In genomic region chr5:36353194-36353593, GRCm38 (mm10) we compare ENCODE assay signal across 26 mouse cellular contexts. TPM values are rescaled to one million over a fixed set of nuclear protein-coding genes. Genes with fewer than 3 reads are reported as not detected.
DNase-seq lines count a peak whose midpoint lies in the region; ATAC-seq lines count a peak whose summit lies in the region.
"Had no signal": no experiment of that assay in that cellular context is flagged by ENCODE, and none has a peak within 500 bp of the region (broad histone marks: within the 10 kb centered on the region; RNA-seq: fewer than 3 reads in every experiment).

No protein-coding gene starts in this region.

- no peak overlapping the region for H3K9ac ChIP-seq in heart, embryonic 15.5 days
- no peak overlapping the region for H3K9ac ChIP-seq in heart, embryonic 11.5 days (ENCODE audit: low read depth, low read length)
- H3K9ac ChIP-seq in intestine, embryonic 14.5 days (ENCODE audit: low read length) = no peak overlapping the region
- no peak overlapping the region for H3K9ac ChIP-seq in intestine, embryonic 16.5 days (ENCODE audit: low read depth, low read length)
- H3K9ac ChIP-seq in stomach, embryonic 15.5 days = no peak overlapping the region
- no peak overlapping the region for H3K9ac ChIP-seq in midbrain, embryonic 16.5 days (ENCODE audit: low read depth, low read length)
- H3K9ac ChIP-seq: forebrain, embryonic 13.5 days; hindbrain, embryonic 12.5 days; hindbrain, embryonic 15.5 days had no signal

- no peaks in the 10 kb centered on the region for H3K9me3 ChIP-seq in heart, embryonic 15.5 days (replicated peaks)
- no peaks in the 10 kb centered on the region for H3K9me3 ChIP-seq in heart, embryonic 11.5 days (replicated peaks; ENCODE audit: control insufficient read depth, low read length)
- H3K9me3 ChIP-seq in intestine, embryonic 14.5 days (ENCODE audit: control insufficient read depth, low read length) = no peaks in the 10 kb centered on the region
- H3K9me3 ChIP-seq in intestine, embryonic 16.5 days (ENCODE audit: control insufficient read depth, low read length) = no peaks in the 10 kb centered on the region
- no peaks in the 10 kb centered on the region for H3K9me3 ChIP-seq in stomach, embryonic 15.5 days
- H3K9me3 ChIP-seq in midbrain, embryonic 16.5 days (replicated peaks; ENCODE audit: control insufficient read depth, low read length, poor library complexity, severe bottlenecking) = no peaks in the 10 kb centered on the region
- H3K9me3 ChIP-seq: forebrain, embryonic 10.5 days; forebrain, embryonic 13.5 days; G1E; heart, embryonic 10.5 days; hindbrain, embryonic 12.5 days; hindbrain, embryonic 15.5 days had no signal

- H3K4me3 ChIP-seq in heart, embryonic 15.5 days = no peak overlapping the region
- H3K4me3 ChIP-seq in heart, embryonic 11.5 days (ENCODE audit: low read depth, low read length) = no peak overlapping the region
- no peak overlapping the region for H3K4me3 ChIP-seq in intestine, embryonic 14.5 days (ENCODE audit: low read depth, low read length)
- H3K4me3 ChIP-seq in intestine, embryonic 16.5 days (ENCODE audit: low read length) = no peak overlapping the region
- no peak overlapping the region for H3K4me3 ChIP-seq in stomach, embryonic 15.5 days (replicated peaks)
- no peak overlapping the region for H3K4me3 ChIP-seq in midbrain, embryonic 16.5 days (ENCODE audit: low read depth, low read length)
- H3K4me3 ChIP-seq: forebrain, embryonic 10.5 days; forebrain, embryonic 13.5 days; heart, adult 2 months; heart, embryonic 10.5 days; hindbrain, embryonic 12.5 days; hindbrain, embryonic 15.5 days had no signal

- no peak for ATAC-seq in heart, embryonic 15.5 days (replicated peaks; ENCODE audit: insufficient number of reproducible peaks, insufficient read depth, low FRiP score, low read depth)
- ATAC-seq in heart, embryonic 11.5 days (replicated peaks; ENCODE audit: insufficient number of reproducible peaks, low FRiP score, low TSS enrichment) = no peak
- 0 out of 2 replicates have a peak, but pooled peaks have one; percentile 37 for ATAC-seq in intestine, embryonic 14.5 days (replicated peaks; ENCODE audit: low FRiP score, low TSS enrichment, low read depth)
- peak; percentile 89 for ATAC-seq in intestine, embryonic 16.5 days
- ATAC-seq in stomach, embryonic 15.5 days (ENCODE audit: insufficient read depth, low FRiP score, low read depth) = no peak
- no peak for ATAC-seq in inflammation-experienced regulatory T-cells, adult 6 months
- no peak for ATAC-seq in midbrain, embryonic 16.5 days
- ATAC-seq: forebrain, embryonic 13.5 days; forebrain, embryonic 16.5 days; Patski had no signal

- H3K4me1 ChIP-seq in heart, embryonic 15.5 days (replicated peaks) = peaks cover 35% of the 10 kb centered on the region
- peaks cover 32% of the 10 kb centered on the region for H3K4me1 ChIP-seq in heart, embryonic 11.5 days (ENCODE audit: control insufficient read depth, insufficient read depth, low read length)
- H3K4me1 ChIP-seq in intestine, embryonic 14.5 days (replicated peaks; ENCODE audit: control insufficient read depth, insufficient read depth, low read length) = peaks cover 13% of the 10 kb centered on the region
- peaks cover 14% of the 10 kb centered on the region for H3K4me1 ChIP-seq in intestine, embryonic 16.5 days (ENCODE audit: control insufficient read depth, insufficient read depth, low read length)
- peaks cover 15% of the 10 kb centered on the region for H3K4me1 ChIP-seq in stomach, embryonic 15.5 days
- peaks cover 9% of the 10 kb centered on the region; the same call in 1 of the 2 replicates for H3K4me1 ChIP-seq in midbrain, embryonic 16.5 days (ENCODE audit: control insufficient read depth, insufficient read depth, low read length)
- H3K4me1 ChIP-seq: forebrain, embryonic 10.5 days had no signal

- H3K27me3 ChIP-seq in heart, embryonic 15.5 days = no peaks in the 10 kb centered on the region
- H3K27me3 ChIP-seq in heart, embryonic 11.5 days (ENCODE audit: control insufficient read depth, insufficient read depth, low read length) = no peaks in the 10 kb centered on the region
- H3K27me3 ChIP-seq in intestine, embryonic 14.5 days (replicated peaks; ENCODE audit: control insufficient read depth, insufficient read depth, low read length) = no peaks in the 10 kb centered on the region
- H3K27me3 ChIP-seq in intestine, embryonic 16.5 days (replicated peaks; ENCODE audit: control insufficient read depth, insufficient read depth, low read length) = no peaks in the 10 kb centered on the region
- no peaks in the 10 kb centered on the region for H3K27me3 ChIP-seq in stomach, embryonic 15.5 days (replicated peaks)
- no peaks in the 10 kb centered on the region for H3K27me3 ChIP-seq in midbrain, embryonic 16.5 days (ENCODE audit: control insufficient read depth, insufficient read depth, low read depth, low read length)
- H3K27me3 ChIP-seq: forebrain, embryonic 13.5 days; hindbrain, embryonic 12.5 days; hindbrain, embryonic 15.5 days; Patski had no signal

- H3K27ac ChIP-seq in heart, embryonic 15.5 days = 0 out of 2 replicates have a peak overlapping the region, but pooled peaks have one; percentile 11
- no peak overlapping the region for H3K27ac ChIP-seq in heart, embryonic 11.5 days (ENCODE audit: low read depth, low read length)
- H3K27ac ChIP-seq in intestine, embryonic 14.5 days (ENCODE audit: low read depth) = peak overlapping the region; percentile 40; the same call in 1 of the 2 replicates
- H3K27ac ChIP-seq in intestine, embryonic 16.5 days (ENCODE audit: low read length) = peak overlapping the region; percentile 44
- H3K27ac ChIP-seq in stomach, embryonic 15.5 days = peak overlapping the region; percentile 6; the same call in 1 of the 2 replicates
- no peak overlapping the region for H3K27ac ChIP-seq in midbrain, embryonic 16.5 days (ENCODE audit: low read length)
- H3K27ac ChIP-seq: forebrain, embryonic 13.5 days; heart, adult 2 months; heart, embryonic 10.5 days; hindbrain, embryonic 12.5 days; hindbrain, embryonic 15.5 days had no signal

- H3K36me3 ChIP-seq in heart, embryonic 15.5 days = no peaks in the 10 kb centered on the region
- H3K36me3 ChIP-seq in heart, embryonic 11.5 days (ENCODE audit: control insufficient read depth, insufficient read depth, low read length) = no peaks in the 10 kb centered on the region
- H3K36me3 ChIP-seq in intestine, embryonic 14.5 days (ENCODE audit: control insufficient read depth, insufficient read depth, low read length) = no peaks in the 10 kb centered on the region
- no peaks in the 10 kb centered on the region for H3K36me3 ChIP-seq in intestine, embryonic 16.5 days (ENCODE audit: control insufficient read depth, insufficient read depth, low read length)
- H3K36me3 ChIP-seq in stomach, embryonic 15.5 days = no peaks in the 10 kb centered on the region
- H3K36me3 ChIP-seq in midbrain, embryonic 16.5 days (ENCODE audit: control insufficient read depth, insufficient read depth, low read length) = no peaks in the 10 kb centered on the region
- H3K36me3 ChIP-seq: forebrain, embryonic 10.5 days; G1E; heart, embryonic 10.5 days; hindbrain, embryonic 12.5 days; hindbrain, embryonic 15.5 days had no signal

- WGBS in heart, embryonic 15.5 days = 89% methylated on average over 2 of the region's 2 CpGs
- 79% methylated on average over 2 of the region's 2 CpGs for WGBS in heart, embryonic 11.5 days (ENCODE audit: insufficient replicate concordance)
- WGBS in intestine, embryonic 14.5 days = 70% methylated on average over 2 of the region's 2 CpGs
- 52% methylated on average over 2 of the region's 2 CpGs for WGBS in intestine, embryonic 16.5 days
- 63% methylated on average over 2 of the region's 2 CpGs for WGBS in stomach, embryonic 15.5 days
- WGBS in midbrain, embryonic 16.5 days = 89% methylated on average over 2 of the region's 2 CpGs

- no peak for DNase-seq in intestine, embryonic 14.5 days (ENCODE audit: low spot score)
- no peak for DNase-seq in yolk sac, embryonic 10.5 days (ENCODE audit: low spot score)
- DNase-seq: adrenal gland, postnatal 10 days; adrenal gland, postnatal 36 days; B cell, adult 2 months; cerebellum, adult 18-20 months; cerebellum, adult 9-10 months; cerebellum, postnatal 14 days; gastrocnemius, postnatal 10 days; gastrocnemius, postnatal 36 days; heart, adult 2 months; heart, postnatal 14 days had no signal

- no peak overlapping the region for H3K4me2 ChIP-seq in heart, embryonic 15.5 days
- H3K4me2 ChIP-seq in heart, embryonic 11.5 days = no peak overlapping the region
- H3K4me2 ChIP-seq in intestine, embryonic 14.5 days (ENCODE audit: low read length) = no peak overlapping the region
- H3K4me2 ChIP-seq in intestine, embryonic 16.5 days (ENCODE audit: low read depth, low read length) = no peak overlapping the region
- H3K4me2 ChIP-seq in stomach, embryonic 15.5 days = no peak overlapping the region
- H3K4me2 ChIP-seq in midbrain, embryonic 16.5 days (ENCODE audit: low read length) = no peak overlapping the region
- H3K4me2 ChIP-seq: forebrain, embryonic 13.5 days; hindbrain, embryonic 12.5 days; hindbrain, embryonic 15.5 days had no signal

RNA-seq across cellular contexts. Expression of gene Sorcs2, which starts 44.7 kb away (rescaled TPM):
- 8.6 and 12.1 TPM in 2 replicates for polyA plus RNA-seq in heart, embryonic 15.5 days (2015; fragmentation: Nextera tagmentation; extraction: Ambion mirVana)
- 7.1 and 7.3 TPM in 2 replicates for polyA plus RNA-seq in heart, embryonic 11.5 days (2014; fragmentation: Nextera tagmentation; extraction: Ambion mirVana)
- polyA plus RNA-seq in intestine, embryonic 14.5 days (2014; fragmentation: Nextera tagmentation; extraction: Ambion mirVana) = 12.8 and 14.4 TPM in 2 replicates
- polyA plus RNA-seq in intestine, embryonic 16.5 days (2015; fragmentation: Nextera tagmentation; extraction: Ambion mirVana) = 8.3 and 8.8 TPM in 2 replicates
- polyA plus RNA-seq in stomach, embryonic 15.5 days (2015; fragmentation: Nextera tagmentation; extraction: Ambion mirVana) = 13.7 TPM in 2 replicates
- polyA plus RNA-seq in inflammation-experienced regulatory T-cells, adult 6 months (2017; shearing (Covaris generic)) = 1 to 10 TPM in 2 of 3 experiments, not detected in 1; 2.9 to 3.9 TPM
- 21.3 and 22.7 TPM in 2 replicates for polyA plus RNA-seq in midbrain, embryonic 16.5 days (2015; fragmentation: Nextera tagmentation; extraction: Ambion mirVana)

Comparison
In these comparisons a context has a peak if more than half of its experiments do, and no peak if none do; other contexts are left out.
1. H3K27ac ChIP-seq: peak in heart, embryonic 15.5 days (single experiment), intestine, embryonic 14.5 days (single experiment), intestine, embryonic 16.5 days (single experiment) and stomach, embryonic 15.5 days (single experiment); none in heart, embryonic 11.5 days (single experiment) and midbrain, embryonic 16.5 days (single experiment).
2. ATAC-seq: peak in intestine, embryonic 14.5 days (single experiment) and intestine, embryonic 16.5 days (single experiment); none in heart, embryonic 15.5 days (single experiment), heart, embryonic 11.5 days (single experiment), stomach, embryonic 15.5 days (single experiment), inflammation-experienced regulatory T-cells, adult 6 months (single experiment) and midbrain, embryonic 16.5 days (single experiment).